Mouse (Mus musculus): ENCODE measurements at regions not wholly inside any gene's neighbourhood (a gene's known extent, or its start where the extent isn't known, plus 50 kb on each side); places are given as distances from the start of the nearest gene placed in this dataset.

DNA sequence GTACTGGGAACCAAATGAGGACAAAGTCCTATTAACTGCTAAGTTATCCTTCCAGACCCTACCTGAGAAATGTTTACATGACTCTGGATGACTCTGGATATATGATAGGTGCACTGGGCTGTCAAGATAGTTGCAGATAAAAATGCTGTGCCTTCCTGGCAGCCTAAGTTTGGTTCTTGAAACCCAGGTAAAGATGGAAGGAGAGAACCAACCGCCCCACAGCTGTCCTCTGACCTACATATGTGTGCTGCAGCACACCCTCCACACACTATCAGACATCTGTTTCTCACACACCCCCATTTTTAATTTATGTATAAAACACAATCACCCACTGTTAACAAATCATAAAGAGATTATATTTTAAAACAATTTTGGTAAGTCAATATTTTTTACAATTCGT is 533.4 kb upstream of the Nrp1 start:
- H3K4me2 ChIP-seq (replicated peaks): no peak overlapping the region
- H3K36me3 ChIP-seq: no peaks in the 10 kb centered on the region
- H3K27ac ChIP-seq: no peak overlapping the region
- 86% methylated on average over 2 of the region's 2 CpGs for WGBS
- H3K4me3 ChIP-seq (replicated peaks): no peak overlapping the region
- no peaks in the 10 kb centered on the region for H3K27me3 ChIP-seq
- no peak for ATAC-seq
- H3K4me1 ChIP-seq (replicated peaks): no peaks in the 10 kb centered on the region
- no peak overlapping the region for H3K9ac ChIP-seq (replicated peaks)
- H3K9me3 ChIP-seq: no peaks in the 10 kb centered on the region

DNA sequence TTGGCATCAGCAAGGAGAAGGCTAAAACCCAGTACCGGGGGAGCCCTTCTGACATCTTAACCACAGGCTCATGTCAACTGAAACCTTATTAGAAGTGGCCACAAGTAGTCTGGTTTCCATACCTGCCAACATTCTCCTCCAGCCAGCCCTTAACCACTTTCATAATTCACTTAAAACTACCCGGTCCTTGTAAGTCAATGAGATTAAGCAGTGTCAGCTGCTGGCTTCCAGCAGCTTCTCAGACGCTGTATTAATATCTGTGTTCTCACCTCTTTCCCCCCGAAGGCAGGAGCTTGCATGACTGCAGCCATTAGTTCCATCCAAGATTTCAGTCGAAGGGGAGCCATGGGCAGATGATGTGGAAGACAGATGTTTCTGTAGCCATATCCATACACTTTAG is 530.6 kb upstream of the Nrp1 start:
- Histone ChIP-seq H3K4me3 (replicated peaks) (no peak overlapping the region), H3K9me3 (no peaks in the 10 kb centered on the region), H3K4me2 (replicated peaks) (no peak overlapping the region), H3K36me3 (no peaks in the 10 kb centered on the region), H3K9ac (replicated peaks) (no peak overlapping the region), H3K27me3 (no peaks in the 10 kb centered on the region), H3K4me1 (replicated peaks) (no peaks in the 10 kb centered on the region), H3K27ac (no peak overlapping the region)
- no peak for ATAC-seq
- WGBS: 78% methylated on average over 5 of the region's 5 CpGs

DNA sequence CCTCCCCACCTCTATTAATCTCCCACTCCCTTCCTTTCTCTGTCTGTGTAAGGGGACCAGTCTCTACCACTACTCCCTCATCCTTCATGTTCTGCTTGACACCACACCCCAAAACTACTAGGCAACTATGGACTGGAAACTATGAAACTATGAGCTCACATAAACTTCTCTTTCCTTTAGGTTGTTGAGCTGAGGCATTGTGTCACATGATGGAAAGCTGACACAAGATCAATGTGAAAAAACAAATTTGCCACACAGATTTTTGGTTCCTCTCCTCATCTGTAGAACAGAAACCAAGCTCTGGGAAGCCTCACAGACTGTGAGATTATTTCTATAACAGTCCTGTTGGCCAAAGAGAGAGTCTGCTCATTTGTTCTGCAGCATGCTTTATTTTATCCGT is 528.7 kb upstream of the Nrp1 start:
- H3K36me3 ChIP-seq: no peaks in the 10 kb centered on the region
- no peaks in the 10 kb centered on the region for H3K27me3 ChIP-seq
- 86% methylated on average over 1 of the region's 1 CpGs for WGBS
- no peaks in the 10 kb centered on the region for H3K9me3 ChIP-seq
- H3K9ac ChIP-seq (replicated peaks): no peak overlapping the region
- no peaks in the 10 kb centered on the region for H3K4me1 ChIP-seq (replicated peaks)
- no peak overlapping the region for H3K27ac ChIP-seq
- no peak for ATAC-seq
- H3K4me3 ChIP-seq (replicated peaks): no peak overlapping the region
- H3K4me2 ChIP-seq (replicated peaks): no peak overlapping the region

DNA sequence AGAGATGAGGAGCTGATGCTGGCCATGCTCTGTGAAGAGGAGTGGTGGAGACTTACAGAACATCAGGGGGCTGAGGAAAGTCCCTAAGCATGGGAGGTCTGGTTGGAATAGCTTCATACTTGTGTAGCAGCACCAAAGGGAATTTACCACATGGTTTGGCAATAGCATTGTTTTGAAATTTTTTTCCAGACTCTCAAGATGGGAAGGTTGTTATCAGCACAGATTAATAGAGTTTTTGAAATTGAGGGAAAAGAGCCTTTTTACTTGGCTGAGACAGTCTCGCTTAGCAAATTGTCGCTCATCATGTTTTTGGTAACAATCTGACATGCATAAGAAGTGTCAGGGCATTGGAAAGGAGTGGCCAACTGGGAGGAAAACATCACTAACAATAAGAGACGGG is 524.4 kb upstream of the Nrp1 start:
- H3K9me3 ChIP-seq: no peaks in the 10 kb centered on the region
- 72% methylated on average over 3 of the region's 3 CpGs for WGBS
- ATAC-seq: no peak
- H3K4me2 ChIP-seq (replicated peaks): no peak overlapping the region
- H3K9ac ChIP-seq (replicated peaks): no peak overlapping the region
- H3K27me3 ChIP-seq: no peaks in the 10 kb centered on the region
- H3K4me3 ChIP-seq (replicated peaks): no peak overlapping the region
- no peaks in the 10 kb centered on the region for H3K4me1 ChIP-seq (replicated peaks)
- H3K27ac ChIP-seq: no peak overlapping the region
- no peaks in the 10 kb centered on the region for H3K36me3 ChIP-seq

DNA sequence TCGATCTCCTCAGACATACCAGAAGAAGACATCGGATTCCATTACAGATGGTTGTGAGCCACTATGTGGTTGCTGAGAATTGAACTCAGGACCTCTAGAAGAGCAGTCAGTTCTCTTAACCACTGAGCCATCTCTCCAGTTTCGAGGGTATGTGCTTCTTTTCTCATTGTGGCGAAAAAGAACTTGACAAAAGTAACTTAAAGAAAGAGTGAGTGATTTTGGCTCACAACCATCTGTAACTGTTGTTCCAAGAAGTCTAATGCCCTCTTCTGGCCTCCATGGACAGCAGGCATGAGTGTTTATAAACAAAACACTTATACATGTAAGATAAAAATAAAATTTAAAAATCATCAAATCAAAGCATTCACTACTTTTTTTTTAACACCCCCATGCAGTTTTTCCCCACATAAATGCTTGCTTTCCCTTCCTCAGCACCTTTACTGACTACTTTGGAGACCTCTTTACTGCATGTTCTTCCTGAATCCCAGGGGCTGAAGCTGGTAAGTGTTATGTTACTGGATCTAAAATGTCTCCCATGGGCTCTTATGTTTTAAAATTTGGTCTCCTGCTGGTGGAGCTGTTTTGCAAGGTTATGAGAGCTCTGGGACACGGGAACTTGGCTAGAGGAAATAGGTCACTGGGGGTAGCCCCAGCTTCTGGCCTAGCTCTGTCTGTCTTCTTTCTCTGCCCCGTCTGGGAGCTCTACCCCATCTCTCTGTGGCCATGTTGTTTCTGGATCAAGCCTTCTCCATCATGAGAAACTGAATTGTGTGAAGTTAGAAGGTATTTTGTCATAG is 521.8 kb upstream of the Nrp1 start:
- no peaks in the 10 kb centered on the region for H3K27me3 ChIP-seq
- no peak overlapping the region for H3K27ac ChIP-seq
- no peaks in the 10 kb centered on the region for H3K36me3 ChIP-seq
- no peak for ATAC-seq
- H3K4me1 ChIP-seq (replicated peaks): no peaks in the 10 kb centered on the region
- no peaks in the 10 kb centered on the region for H3K9me3 ChIP-seq
- H3K9ac ChIP-seq (replicated peaks): no peak overlapping the region
- 80% methylated on average over 6 of the region's 6 CpGs for WGBS
- H3K4me2 ChIP-seq (replicated peaks): no peak overlapping the region
- H3K4me3 ChIP-seq (replicated peaks): no peak overlapping the region

DNA sequence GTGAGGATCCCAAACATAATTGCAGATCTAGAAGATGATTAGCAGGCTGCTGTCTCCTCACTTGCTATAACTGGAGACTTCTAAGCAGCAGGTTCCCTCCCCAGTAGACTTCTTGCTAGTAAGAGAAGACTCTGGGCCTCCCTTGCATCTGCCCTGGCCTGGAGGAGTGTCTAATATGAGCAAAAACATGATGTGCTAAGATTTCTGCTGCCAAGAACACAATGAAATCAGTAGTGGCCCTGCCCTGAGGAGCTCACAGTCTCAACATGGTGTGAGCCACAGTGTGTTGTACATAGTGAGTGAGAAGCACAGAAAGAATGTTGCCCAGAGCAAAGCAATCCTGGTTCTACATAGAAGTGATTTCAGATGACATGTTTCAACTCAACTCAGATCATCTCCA is 520.1 kb upstream of the Nrp1 start:
- Histone ChIP-seq H3K27me3 (no peaks in the 10 kb centered on the region), H3K4me2 (replicated peaks) (no peak overlapping the region), H3K36me3 (no peaks in the 10 kb centered on the region), H3K4me1 (replicated peaks) (no peaks in the 10 kb centered on the region), H3K4me3 (replicated peaks) (no peak overlapping the region), H3K27ac (no peak overlapping the region), H3K9me3 (no peaks in the 10 kb centered on the region), H3K9ac (replicated peaks) (no peak overlapping the region)
- no peak for ATAC-seq

DNA sequence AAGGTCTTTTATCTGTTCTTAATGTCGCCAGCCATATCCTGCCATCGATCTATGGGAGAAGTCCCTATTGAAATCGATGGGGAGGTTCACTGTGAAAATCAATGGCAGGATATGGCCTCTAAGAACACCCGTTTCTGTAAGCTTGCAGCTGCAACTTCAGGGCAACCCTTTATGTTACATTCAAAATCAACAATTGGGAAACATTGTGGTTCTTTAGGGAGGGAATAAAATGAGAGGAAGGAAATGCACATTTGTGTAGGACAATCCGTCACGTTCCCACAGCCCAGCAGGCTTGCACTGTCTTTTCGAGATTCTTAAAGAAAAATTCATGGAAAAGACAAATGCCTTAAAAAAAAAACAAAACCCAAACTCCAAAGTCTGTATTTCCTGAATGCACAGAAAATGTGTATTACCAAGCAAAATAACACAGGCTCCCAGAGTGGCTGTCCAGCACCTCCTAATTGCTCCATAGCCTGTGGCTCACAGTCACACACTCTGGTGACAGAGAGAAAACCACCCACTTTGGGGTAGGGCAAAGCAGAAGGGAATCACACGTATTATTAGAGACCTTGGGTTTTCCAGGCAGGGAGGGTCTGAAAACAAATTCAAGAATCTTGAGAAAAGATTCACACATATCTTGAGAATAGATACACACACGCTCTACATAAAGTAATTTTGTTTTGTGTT is 510.9 kb upstream of the Nrp1 start:
- Histone ChIP-seq H3K36me3 (no peaks in the 10 kb centered on the region), H3K4me2 (replicated peaks) (no peak overlapping the region), H3K4me1 (replicated peaks) (no peaks in the 10 kb centered on the region), H3K9ac (replicated peaks) (no peak overlapping the region), H3K27ac (no peak overlapping the region), H3K9me3 (no peaks in the 10 kb centered on the region), H3K4me3 (replicated peaks) (no peak overlapping the region), H3K27me3 (no peaks in the 10 kb centered on the region)
- no peak for ATAC-seq
- 83% methylated on average over 9 of the region's 9 CpGs for WGBS

DNA sequence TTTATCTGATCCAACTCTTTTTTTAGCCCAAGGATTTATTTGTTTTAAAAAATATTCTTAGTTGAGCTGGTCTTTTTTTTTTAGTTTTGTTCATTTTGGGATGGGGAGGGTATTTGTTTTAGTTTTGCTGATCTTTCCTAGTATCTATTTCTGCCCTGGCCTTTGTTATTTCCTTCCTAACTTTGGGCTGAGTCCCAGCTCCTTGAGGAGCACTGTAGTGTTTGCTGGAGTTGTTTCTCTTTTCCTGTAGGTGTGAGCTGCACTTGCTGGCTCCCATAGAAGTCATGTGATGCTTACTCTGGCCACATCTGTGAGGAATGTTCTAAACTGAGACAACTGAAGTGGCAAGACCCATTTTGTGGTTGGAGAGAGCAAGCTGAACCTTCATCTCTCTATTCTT is 508.5 kb upstream of the Nrp1 start:
- Histone ChIP-seq H3K9me3 (no peaks in the 10 kb centered on the region), H3K4me1 (replicated peaks) (no peaks in the 10 kb centered on the region), H3K4me3 (replicated peaks) (no peak overlapping the region), H3K9ac (replicated peaks) (no peak overlapping the region), H3K4me2 (replicated peaks) (no peak overlapping the region), H3K27ac (no peak overlapping the region), H3K36me3 (no peaks in the 10 kb centered on the region), H3K27me3 (no peaks in the 10 kb centered on the region)
- no peak for ATAC-seq

DNA sequence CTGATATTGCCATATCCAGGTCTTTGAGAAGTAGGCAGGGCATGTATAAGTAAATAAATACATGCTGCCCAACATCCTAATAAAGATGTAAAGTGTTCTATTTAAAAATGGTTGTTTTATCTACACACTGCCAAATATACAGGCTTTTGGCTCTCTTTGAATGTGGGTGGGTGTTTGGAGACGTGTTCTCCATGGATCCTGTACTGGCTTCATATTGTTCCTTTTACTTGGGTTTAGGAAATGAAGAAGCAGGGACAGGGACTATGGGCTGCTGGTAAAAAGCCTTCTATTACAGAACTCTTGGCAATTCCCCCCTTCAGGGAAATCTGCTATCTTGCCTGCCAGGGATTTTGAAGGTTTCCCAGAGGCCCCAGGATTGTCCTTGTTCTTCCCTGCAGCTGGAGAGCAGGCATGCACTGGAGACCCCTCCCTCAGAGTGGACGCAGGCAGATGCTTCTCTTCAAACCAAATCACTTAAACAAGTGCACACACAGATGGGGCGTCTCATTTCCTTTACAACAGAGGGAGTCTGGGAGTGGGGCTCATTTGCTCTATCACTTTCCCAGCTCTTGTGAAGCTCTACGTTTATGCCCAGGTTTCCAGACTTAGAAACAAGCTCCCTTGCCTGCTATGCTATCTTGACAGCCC is 502.6 kb upstream of the Nrp1 start:
- 56% methylated on average over 4 of the region's 4 CpGs for WGBS
- no peaks in the 10 kb centered on the region for H3K27me3 ChIP-seq
- no peaks in the 10 kb centered on the region for H3K36me3 ChIP-seq
- H3K27ac ChIP-seq: no peak overlapping the region
- H3K9me3 ChIP-seq: no peaks in the 10 kb centered on the region
- peaks cover 6% of the 10 kb centered on the region; the same call in 1 of the 2 replicates for H3K4me1 ChIP-seq (replicated peaks)
- no peak overlapping the region for H3K4me2 ChIP-seq (replicated peaks)
- no peak overlapping the region for H3K9ac ChIP-seq (replicated peaks)
- H3K4me3 ChIP-seq (replicated peaks): no peak overlapping the region
- no peak for ATAC-seq

DNA sequence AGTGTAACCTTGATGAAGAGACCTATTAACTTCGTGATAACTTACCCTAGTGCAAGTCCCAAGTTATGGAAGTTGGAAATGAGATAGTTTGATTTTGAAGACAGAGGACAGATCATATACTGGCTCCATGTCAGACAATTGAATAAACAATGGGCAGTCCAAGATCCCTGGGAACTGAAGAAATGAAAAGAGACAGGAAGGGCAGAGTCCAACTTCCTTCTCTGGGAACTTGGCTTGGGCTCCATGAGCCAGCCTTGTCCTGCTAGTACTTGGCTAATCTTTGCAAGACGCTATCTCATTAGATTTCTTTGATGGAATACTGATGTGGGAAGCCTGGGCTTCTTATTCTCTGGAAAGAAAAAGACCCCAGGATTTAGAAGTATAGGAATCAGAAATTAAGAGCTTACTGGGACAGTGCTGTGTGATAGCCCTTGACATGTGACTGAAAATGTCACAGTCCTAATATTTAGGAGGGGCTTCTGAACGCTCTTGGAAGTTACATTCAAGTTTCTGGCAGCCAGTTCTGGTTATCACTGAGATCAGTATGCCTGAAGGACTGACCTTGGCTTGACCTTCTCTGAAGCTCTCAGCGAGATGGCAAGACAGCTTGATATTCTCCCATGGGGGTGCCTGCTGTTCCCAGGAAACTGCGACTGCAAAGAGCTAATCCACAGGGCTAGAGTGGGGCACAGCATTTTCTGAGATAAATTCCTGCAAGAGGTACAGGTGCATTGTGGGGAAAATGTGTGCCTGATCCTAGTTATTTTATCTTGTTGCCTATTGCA is 501.9 kb upstream of the Nrp1 start:
- Histone ChIP-seq H3K4me1 (replicated peaks) (peaks cover 6% of the 10 kb centered on the region; the same call in 1 of the 2 replicates), H3K9me3 (no peaks in the 10 kb centered on the region), H3K27ac (no peak overlapping the region), H3K27me3 (no peaks in the 10 kb centered on the region), H3K4me2 (replicated peaks) (no peak overlapping the region), H3K4me3 (replicated peaks) (no peak overlapping the region), H3K9ac (replicated peaks) (no peak overlapping the region), H3K36me3 (no peaks in the 10 kb centered on the region)
- WGBS: 54% methylated on average over 5 of the region's 5 CpGs
- ATAC-seq: no peak

DNA sequence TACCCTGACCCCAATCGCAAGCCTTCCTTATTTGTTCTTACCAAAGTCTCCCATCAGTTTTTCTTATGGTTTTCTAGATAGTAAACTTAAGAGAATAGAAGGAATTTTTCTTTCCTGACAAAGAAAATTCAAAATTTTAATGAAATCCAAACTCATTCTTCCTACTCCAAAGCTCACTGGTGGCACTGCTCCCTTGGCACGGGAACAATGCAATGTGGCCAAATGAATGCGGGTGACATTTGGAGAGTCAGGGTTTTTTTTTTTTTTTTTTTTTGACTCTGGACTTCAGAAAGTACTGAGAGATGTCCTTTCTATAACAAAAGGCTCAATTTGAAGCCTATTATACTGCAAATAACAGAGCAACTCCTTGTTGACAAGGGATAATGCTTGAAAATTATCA is 499.4 kb upstream of the Nrp1 start:
- ATAC-seq: no peak

DNA sequence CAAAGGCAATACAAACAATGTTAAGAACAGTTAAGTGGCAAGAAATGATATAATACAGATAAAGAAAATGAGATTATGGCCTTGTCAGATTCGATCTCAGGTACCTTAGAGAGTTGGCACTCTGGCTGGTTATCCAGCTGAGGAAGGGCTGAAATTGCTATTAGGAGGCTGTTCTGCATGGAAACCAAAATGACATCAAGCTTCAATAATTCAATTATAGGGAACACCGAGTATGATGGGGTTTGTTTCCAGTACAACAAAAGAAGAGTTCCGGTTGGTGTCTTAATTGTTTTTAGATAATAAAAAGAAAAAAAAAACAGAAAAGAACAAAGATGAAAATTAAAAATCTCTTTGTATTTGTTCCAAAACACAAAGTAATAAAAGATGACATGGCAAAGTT is 498.0 kb upstream of the Nrp1 start:
- Histone ChIP-seq H3K36me3 (no peaks in the 10 kb centered on the region), H3K4me1 (replicated peaks) (peaks cover 6% of the 10 kb centered on the region; the same call in 1 of the 2 replicates), H3K4me2 (replicated peaks) (no peak overlapping the region), H3K27me3 (no peaks in the 10 kb centered on the region), H3K4me3 (replicated peaks) (no peak overlapping the region), H3K9me3 (peaks cover 6% of the 10 kb centered on the region; the same call in 1 of the 2 replicates), H3K27ac (no peak overlapping the region), H3K9ac (replicated peaks) (no peak overlapping the region)
- ATAC-seq: no peak
- WGBS: 80% methylated on average over 3 of the region's 3 CpGs

More for the DNA sequence above, 499.4 kb upstream of the Nrp1 start:
- Histone ChIP-seq H3K9me3 (peaks cover 6% of the 10 kb centered on the region; the same call in 1 of the 2 replicates), H3K9ac (replicated peaks) (no peak overlapping the region), H3K27me3 (no peaks in the 10 kb centered on the region), H3K27ac (no peak overlapping the region), H3K4me2 (replicated peaks) (no peak overlapping the region), H3K36me3 (no peaks in the 10 kb centered on the region), H3K4me3 (replicated peaks) (no peak overlapping the region), H3K4me1 (replicated peaks) (peaks cover 6% of the 10 kb centered on the region; the same call in 1 of the 2 replicates)
- WGBS: 72% methylated on average over 3 of the region's 3 CpGs

Data from midbrain, embryonic 13.5 days (tissue).